23 mouse cellular contexts compared by ENCODE assay signal in the genomic region with DNA sequence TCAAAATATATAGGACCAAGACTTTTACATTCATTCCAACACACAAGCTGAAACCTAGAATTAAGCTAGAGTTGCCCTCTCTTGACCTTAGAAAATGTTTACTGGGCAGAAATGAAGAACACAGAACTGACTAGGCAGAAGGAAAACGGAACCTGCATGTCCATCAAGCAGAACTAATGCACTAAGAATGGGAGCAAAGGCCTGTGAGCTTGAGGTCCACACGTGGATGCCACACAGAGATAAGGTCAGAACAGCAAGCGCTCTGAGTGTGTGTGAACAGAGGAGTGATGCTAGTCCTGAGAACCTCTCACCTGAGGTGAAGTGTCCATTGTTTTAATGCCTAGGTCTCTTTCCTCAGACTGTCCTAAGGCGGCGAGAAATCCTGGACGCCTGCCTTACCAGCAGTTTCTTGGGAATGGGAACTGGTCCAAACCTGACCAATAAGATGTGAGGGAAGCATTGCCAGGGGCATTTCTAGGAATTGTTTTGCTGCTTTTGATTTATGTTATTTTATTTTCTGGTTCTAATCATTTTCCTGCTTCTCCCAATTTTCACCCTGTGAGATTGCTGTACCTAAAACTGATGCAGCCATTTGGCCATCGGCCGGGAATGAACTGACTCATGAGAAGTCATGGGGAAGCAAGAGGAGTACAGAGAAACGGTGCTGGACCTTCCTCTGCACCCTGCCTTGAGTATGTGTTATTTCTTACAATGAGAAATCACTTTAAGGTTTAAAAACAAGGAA. TPM values are rescaled to one million over a fixed set of nuclear protein-coding genes. Genes with fewer than 3 reads are reported as not detected.
DNase-seq lines count a peak whose midpoint lies in the region; ATAC-seq and TF ChIP-seq lines count a peak whose summit lies in the region.
"Had no signal": no experiment of that assay in that cellular context is flagged by ENCODE, and none has a peak within 500 bp of the region (broad histone marks: within the 10 kb centered on the region; RNA-seq: fewer than 3 reads in every experiment).

No protein-coding gene starts in this region.

- WGBS in kidney, embryonic 16.5 days = 71% methylated on average over 9 of the region's 9 CpGs
- 62% methylated on average over 9 of the region's 9 CpGs for whole genome bisulfite sequencing in lung, postnatal 0 days

- H3K4me3 ChIP-seq in kidney, embryonic 16.5 days (ENCODE audit: low read length) = no peak overlapping the region
- no peak overlapping the region for H3K4me3 ChIP-seq in lung, postnatal 0 days (ENCODE audit: low read depth, low read length)
- H3K4me3 ChIP-seq: embryonic facial prominence, embryonic 12.5 days; erythroblast, embryonic 14.5 days; heart, embryonic 12.5 days; hindbrain, embryonic 13.5 days; left cerebral cortex, adult 2 months had no signal

- ATAC-seq in cerebellum, adult (ENCODE audit: insufficient number of reproducible peaks, low FRiP score, low TSS enrichment) = peak; percentile 23; the same call in 1 of the 2 replicates
- ATAC-seq in kidney, embryonic 16.5 days (ENCODE audit: low FRiP score, low TSS enrichment) = no peak
- ATAC-seq in megakaryocyte progenitor cell, adult 5-6 weeks (replicated peaks; ENCODE audit: poor library complexity) = no peak
- no peak for ATAC-seq in lung, postnatal 0 days
- ATAC-seq: CD4-positive, CD25-positive, alpha-beta regulatory T cell, adult 4 months; forebrain, embryonic 14.5 days; inflammation-experienced regulatory T-cells, adult 6 months had no signal

- H3K36me3 ChIP-seq in kidney, embryonic 16.5 days (ENCODE audit: insufficient read depth, low read length) = no peaks in the 10 kb centered on the region
- no peaks in the 10 kb centered on the region for H3K36me3 ChIP-seq in lung, postnatal 0 days (ENCODE audit: insufficient read depth, low read length)
- H3K36me3 ChIP-seq: embryonic facial prominence, embryonic 12.5 days; heart, embryonic 12.5 days had no signal

- no peak overlapping the region for H3K9ac ChIP-seq in kidney, embryonic 16.5 days (replicated peaks; ENCODE audit: low read length)
- H3K9ac ChIP-seq in lung, postnatal 0 days (replicated peaks; ENCODE audit: low read depth) = no peak overlapping the region
- H3K9ac ChIP-seq: embryonic facial prominence, embryonic 12.5 days; heart, embryonic 12.5 days; hindbrain, embryonic 13.5 days had no signal

- H3K27ac ChIP-seq in kidney, embryonic 16.5 days (ENCODE audit: low read length) = no peak overlapping the region
- no peak overlapping the region for H3K27ac ChIP-seq in lung, postnatal 0 days (ENCODE audit: low read length)
- H3K27ac ChIP-seq: embryonic facial prominence, embryonic 12.5 days; hindbrain, embryonic 13.5 days; left cerebral cortex, adult 2 months had no signal

- H3K27me3 ChIP-seq in kidney, embryonic 16.5 days (ENCODE audit: insufficient read depth, low read length) = no peaks in the 10 kb centered on the region
- H3K27me3 ChIP-seq in lung, postnatal 0 days (replicated peaks; ENCODE audit: insufficient read depth, low read length) = no peaks in the 10 kb centered on the region
- H3K27me3 ChIP-seq: embryonic facial prominence, embryonic 12.5 days; heart, embryonic 12.5 days; hindbrain, embryonic 13.5 days had no signal

- H3K4me2 ChIP-seq in kidney, embryonic 16.5 days (replicated peaks; ENCODE audit: low read depth, low read length) = no peak overlapping the region
- no peak overlapping the region for H3K4me2 ChIP-seq in lung, postnatal 0 days (replicated peaks; ENCODE audit: low read depth, low read length)
- H3K4me2 ChIP-seq: embryonic facial prominence, embryonic 12.5 days; heart, embryonic 12.5 days; hindbrain, embryonic 13.5 days had no signal

- H3K9me3 ChIP-seq in kidney, embryonic 16.5 days (ENCODE audit: low read length) = no peaks in the 10 kb centered on the region
- no peaks in the 10 kb centered on the region for H3K9me3 ChIP-seq in lung, postnatal 0 days (ENCODE audit: low read length)
- H3K9me3 ChIP-seq: embryonic facial prominence, embryonic 12.5 days; heart, embryonic 12.5 days; hindbrain, embryonic 13.5 days had no signal

- DNase-seq in cerebellum, adult 9-11 months = no peak
- DNase-seq in kidney, adult 18-20 months = peak; percentile 49
- peak; percentile 58 for DNase-seq in 3T3-L1 (ENCODE audit: low read depth, low spot score)
- DNase-seq in kidney, postnatal 14 days = peak; percentile 39
- DNase-seq in lung, postnatal 0 days (ENCODE audit: low spot score) = no peak
- DNase-seq: adrenal gland, postnatal 25 days; gastrocnemius, postnatal 10 days; heart, adult 11 months; heart, postnatal 14 days; left cerebral cortex, postnatal 4 days; lung, adult 18-20 months; retina, postnatal 1 day had no signal

- TF ChIP-seq EP300 in lung, postnatal 0 days (IDR thresholded peaks at IDR 0.05) = no peak

- TF ChIP-seq CTCF in lung, postnatal 0 days (IDR thresholded peaks at IDR 0.05) = no peak

- peaks cover 9% of the 10 kb centered on the region for H3K4me1 ChIP-seq in kidney, embryonic 16.5 days (ENCODE audit: insufficient read depth, low read length)
- peaks cover 13% of the 10 kb centered on the region for H3K4me1 ChIP-seq in lung, postnatal 0 days (ENCODE audit: insufficient read depth, low read depth, low read length)
- H3K4me1 ChIP-seq: hindbrain, embryonic 13.5 days had no signal

RNA-seq across cellular contexts. Expression of a gene that starts 11.0 kb away (rescaled TPM):
- polyA plus RNA-seq in kidney, embryonic 16.5 days (2015; fragmentation: Nextera tagmentation; extraction: Ambion mirVana) = 19.6 and 25.2 TPM in 2 replicates
- total RNA-seq in megakaryocyte progenitor cell, adult 5-6 weeks (2015) = 31.3 and 31.7 TPM in 2 replicates
- 23.7 and 27.8 TPM in 2 replicates for total RNA-seq in megakaryocyte progenitor cell, adult 5-6 weeks (2017)
- 25.8 and 29.5 TPM in 2 replicates for polyA plus RNA-seq in lung, postnatal 0 days (2015; fragmentation: Nextera tagmentation; extraction: Ambion mirVana)

RNA-seq across cellular contexts. Expression of a gene that starts 11.4 kb away (rescaled TPM):
- polyA plus RNA-seq in kidney, embryonic 16.5 days (2015; fragmentation: Nextera tagmentation; extraction: Ambion mirVana) = 4.5 and 5.9 TPM in 2 replicates
- total RNA-seq in megakaryocyte progenitor cell, adult 5-6 weeks (2015) = 11.7 and 11.9 TPM in 2 replicates
- 8.9 and 9.7 TPM in 2 replicates for total RNA-seq in megakaryocyte progenitor cell, adult 5-6 weeks (2017)
- 34.5 and 35.2 TPM in 2 replicates for polyA plus RNA-seq in lung, postnatal 0 days (2015; fragmentation: Nextera tagmentation; extraction: Ambion mirVana)

Comparison
In these comparisons a context has a peak if more than half of its experiments do, and no peak if none do; other contexts are left out.
1. DNase-seq: peak in kidney, adult 18-20 months (single experiment), 3T3-L1 (single experiment) and kidney, postnatal 14 days (single experiment); none in cerebellum, adult 9-11 months (single experiment) and lung, postnatal 0 days (single experiment).